Comparison of ENCODE assay signal across 11 mouse cellular contexts in genomic region chr12:53587249-53587648, GRCm38 (mm10).
DNase-seq lines count a peak whose midpoint lies in the region; ATAC-seq and TF ChIP-seq lines count a peak whose summit lies in the region.
"Had no signal": no experiment of that assay in that cellular context is flagged by ENCODE, and none has a peak within 500 bp of the region (broad histone marks: within the 10 kb centered on the region; RNA-seq: fewer than 3 reads in every experiment).

No protein-coding gene starts in this region.

- no peaks in the 10 kb centered on the region for H3K36me3 ChIP-seq in forebrain, embryonic 12.5 days (replicated peaks)
- H3K36me3 ChIP-seq in forebrain, embryonic 16.5 days (ENCODE audit: control insufficient read depth, insufficient read depth) = no peaks in the 10 kb centered on the region
- H3K36me3 ChIP-seq in hindbrain, embryonic 13.5 days = no peaks in the 10 kb centered on the region
- no peaks in the 10 kb centered on the region for H3K36me3 ChIP-seq in myocyte (ENCODE audit: control insufficient read depth, insufficient read depth)

- H3K9ac ChIP-seq in forebrain, embryonic 12.5 days = no peak overlapping the region
- no peak overlapping the region for H3K9ac ChIP-seq in forebrain, embryonic 16.5 days (replicated peaks; ENCODE audit: low read depth, low read length)
- H3K9ac ChIP-seq in hindbrain, embryonic 13.5 days = peak overlapping the region; percentile 35; the same call in 1 of the 2 replicates
- H3K9ac ChIP-seq: liver, postnatal 0 days had no signal

- no peak overlapping the region for H3ac ChIP-seq in myocyte (ENCODE audit: control insufficient read depth, insufficient read length)

- TF ChIP-seq POLR2A in myocyte (IDR thresholded peaks at IDR 0.05; ENCODE audit: insufficient read length, low read depth) = no peak

- TF ChIP-seq CTCF in layer of hippocampus, adult 2 months (conservative IDR thresholded peaks at IDR 0.05) = no peak

- peak overlapping the region; percentile 24 for H3K4me2 ChIP-seq in forebrain, embryonic 12.5 days
- no peak overlapping the region; the same call in 1 of the 2 replicates for H3K4me2 ChIP-seq in forebrain, embryonic 16.5 days (ENCODE audit: low read length)
- peak overlapping the region; percentile 35; the same call in 1 of the 2 replicates for H3K4me2 ChIP-seq in hindbrain, embryonic 13.5 days
- H3K4me2 ChIP-seq in myocyte (ENCODE audit: low read depth) = peak overlapping the region; percentile 64

- H3K27ac ChIP-seq in forebrain, embryonic 12.5 days = peak overlapping the region; percentile 75
- H3K27ac ChIP-seq in forebrain, embryonic 16.5 days (ENCODE audit: low read length) = no peak overlapping the region
- H3K27ac ChIP-seq in layer of hippocampus, adult 2 months = peak overlapping the region; percentile 57; the same call in 1 of the 2 replicates
- peak overlapping the region; percentile 83 for H3K27ac ChIP-seq in hindbrain, embryonic 13.5 days

- peaks cover 31% of the 10 kb centered on the region for H3K4me1 ChIP-seq in forebrain, embryonic 12.5 days
- H3K4me1 ChIP-seq in forebrain, embryonic 16.5 days (replicated peaks; ENCODE audit: control insufficient read depth, insufficient read depth, low read length) = peaks cover 28% of the 10 kb centered on the region
- peaks cover 31% of the 10 kb centered on the region for H3K4me1 ChIP-seq in hindbrain, embryonic 13.5 days (replicated peaks)

- no peak overlapping the region for H3K4me3 ChIP-seq in forebrain, embryonic 12.5 days (replicated peaks)
- no peak overlapping the region for H3K4me3 ChIP-seq in forebrain, embryonic 16.5 days (replicated peaks; ENCODE audit: low read length)
- H3K4me3 ChIP-seq in layer of hippocampus, adult 2 months = no peak overlapping the region
- no peak overlapping the region for H3K4me3 ChIP-seq in hindbrain, embryonic 13.5 days
- H3K4me3 ChIP-seq in myocyte = no peak overlapping the region

- H3K27me3 ChIP-seq in forebrain, embryonic 12.5 days = no peaks in the 10 kb centered on the region
- no peaks in the 10 kb centered on the region for H3K27me3 ChIP-seq in forebrain, embryonic 16.5 days (replicated peaks; ENCODE audit: control insufficient read depth, insufficient read depth, low read length)
- H3K27me3 ChIP-seq in hindbrain, embryonic 13.5 days = no peaks in the 10 kb centered on the region; the same call in 1 of the 2 replicates
- no peaks in the 10 kb centered on the region for H3K27me3 ChIP-seq in myocyte (ENCODE audit: control insufficient read depth, insufficient read depth, insufficient read length)

- no peaks in the 10 kb centered on the region for H3K9me3 ChIP-seq in forebrain, embryonic 12.5 days
- H3K9me3 ChIP-seq in forebrain, embryonic 16.5 days (ENCODE audit: control insufficient read depth, low read length) = no peaks in the 10 kb centered on the region
- no peaks in the 10 kb centered on the region for H3K9me3 ChIP-seq in hindbrain, embryonic 13.5 days

- 71% methylated on average over 5 of the region's 5 CpGs for WGBS in forebrain, embryonic 12.5 days
- WGBS in forebrain, embryonic 16.5 days = 32% methylated on average over 5 of the region's 5 CpGs
- WGBS in hindbrain, embryonic 13.5 days = 66% methylated on average over 5 of the region's 5 CpGs

- no peak for DNase-seq in layer of hippocampus, adult 2 months (ENCODE audit: low spot score in 2 of 2)
- DNase-seq in layer of hippocampus, adult 9-10 months (ENCODE audit: low spot score) = no peak
- no peak for DNase-seq in spleen, postnatal 36 days (ENCODE audit: low spot score in 2 of 2)
- no peak for DNase-seq in kidney, adult 11 months
- DNase-seq: liver; liver, postnatal 0 days; thymus, postnatal 4 days had no signal

- H3K79me2 ChIP-seq in myocyte (ENCODE audit: control insufficient read depth, insufficient read depth) = no peaks in the 10 kb centered on the region

- ATAC-seq in forebrain, embryonic 12.5 days (ENCODE audit: low FRiP score) = peak; percentile 20; the same call in 1 of the 2 replicates
- no peak for ATAC-seq in forebrain, embryonic 16.5 days
- 0 out of 2 replicates have a peak, but pooled peaks have one; percentile 14 for ATAC-seq in hindbrain, embryonic 13.5 days (ENCODE audit: low FRiP score)
- ATAC-seq: liver, postnatal 0 days had no signal

TF ChIP-seq in myocyte, 11 proteins besides CTCF, POLR2A, EP300 and RAD21:
- no peak for TF ChIP-seq MYOG (IDR thresholded peaks at IDR 0.05; ENCODE audit: control insufficient read depth in 1 of 3, insufficient read depth in 1 of 3, insufficient read length in 2 of 3, low read depth in 2 of 3)
- no peak for TF ChIP-seq CEBPB (IDR thresholded peaks at IDR 0.05; ENCODE audit: insufficient read depth, poor library complexity, severe bottlenecking)
- no peak for TF ChIP-seq TCF12 (IDR thresholded peaks at IDR 0.05; ENCODE audit: insufficient read depth, poor library complexity, severe bottlenecking)
- TF ChIP-seq SRF (IDR thresholded peaks at IDR 0.05; ENCODE audit: control insufficient read depth, insufficient read length, low read depth) = no peak
- TF ChIP-seq POLR2AphosphoS2 (IDR thresholded peaks at IDR 0.05; ENCODE audit: insufficient read length, low read depth) = no peak
- TF ChIP-seq REST (IDR thresholded peaks at IDR 0.05; ENCODE audit: insufficient read depth, insufficient read length) = no peak
- no peak for TF ChIP-seq USF1 (IDR thresholded peaks at IDR 0.05; ENCODE audit: low read depth)
TF ChIP-seq in myocyte: peak in this region for 0.
